8 mouse cellular contexts compared by ENCODE assay signal in the genomic region with DNA sequence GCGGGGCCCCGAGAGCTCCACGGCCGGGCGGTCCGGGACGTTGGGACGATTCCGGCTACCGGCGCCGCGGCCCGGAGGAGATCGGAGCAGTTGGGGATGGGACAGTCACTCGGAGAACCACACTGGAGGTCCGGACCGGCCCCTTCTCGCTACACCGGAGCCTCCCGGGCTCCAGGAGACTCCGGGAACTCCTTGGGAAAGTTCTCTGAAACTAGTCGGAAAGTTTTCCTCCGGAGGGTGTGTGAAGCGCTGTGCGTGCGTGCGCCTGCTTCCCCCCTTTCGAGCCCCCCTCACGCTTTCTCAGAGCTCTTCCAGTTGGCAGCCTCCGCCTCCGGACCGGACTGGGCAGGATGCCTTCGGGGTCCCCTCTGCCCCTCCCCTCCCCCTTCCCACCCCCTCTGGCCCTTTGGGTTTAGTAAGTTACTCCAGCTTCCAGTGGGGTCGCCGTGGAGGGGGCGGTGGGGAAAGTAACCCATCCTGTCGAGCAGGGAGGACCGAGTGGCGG. TPM values are rescaled to one million over a fixed set of nuclear protein-coding genes. Genes with fewer than 3 reads are reported as not detected.
A peak's percentile ranks its signal among the peaks of the same experiment; 100 is the strongest.
DNase-seq lines count a peak whose midpoint lies in the region; ATAC-seq and TF ChIP-seq lines count a peak whose summit lies in the region.

No protein-coding gene starts in this region.

- no peak for TF ChIP-seq POLR2A in cortical plate, adult 2 months (IDR thresholded peaks at IDR 0.05; ENCODE audit: extremely low read depth, insufficient read depth, low read length)

- H3K27me3 ChIP-seq in kidney, embryonic 15.5 days, result peaks cover 5% of the 10 kb centered on the region
- peaks cover 66% of the 10 kb centered on the region for H3K27me3 ChIP-seq in liver, embryonic 11.5 days (replicated peaks; ENCODE audit: control insufficient read depth, insufficient read depth, low read length)
- peaks cover 28% of the 10 kb centered on the region for H3K27me3 ChIP-seq in neural tube, embryonic 15.5 days (replicated peaks)

- peak overlapping the region; percentile 99 for H3K4me3 ChIP-seq in kidney, embryonic 15.5 days (replicated peaks)
- peak overlapping the region; percentile 28 for H3K4me3 ChIP-seq in cortical plate, adult 2 months (ENCODE audit: insufficient read depth, low read length)
- H3K4me3 ChIP-seq in liver, embryonic 11.5 days (ENCODE audit: low read depth, low read length), result peak overlapping the region; percentile 68
- peak overlapping the region; percentile 51 for H3K4me3 ChIP-seq in neural tube, embryonic 15.5 days (replicated peaks)

- TF ChIP-seq CTCF in cortical plate, adult 2 months (IDR thresholded peaks at IDR 0.05; ENCODE audit: extremely low read depth, insufficient read depth, low read length), result no peak

- H3K4me1 ChIP-seq in kidney, embryonic 15.5 days, result peaks cover 75% of the 10 kb centered on the region
- no peaks in the 10 kb centered on the region for H3K4me1 ChIP-seq in cortical plate, adult 2 months (ENCODE audit: control insufficient read depth, insufficient read depth, low read length)
- H3K4me1 ChIP-seq in liver, embryonic 11.5 days (replicated peaks; ENCODE audit: control insufficient read depth, insufficient read depth, low read length), result peaks cover 15% of the 10 kb centered on the region
- peaks cover 30% of the 10 kb centered on the region for H3K4me1 ChIP-seq in neural tube, embryonic 15.5 days

- H3K36me3 ChIP-seq in kidney, embryonic 15.5 days, result 0 out of 2 replicates have a peak, but pooled peaks cover 5% of the 10 kb centered on the region
- no peaks in the 10 kb centered on the region for H3K36me3 ChIP-seq in liver, embryonic 11.5 days (ENCODE audit: control insufficient read depth, insufficient read depth, low read length)
- no peaks in the 10 kb centered on the region for H3K36me3 ChIP-seq in neural tube, embryonic 15.5 days

- H3K9ac ChIP-seq in kidney, embryonic 15.5 days, result peak overlapping the region; percentile 100
- H3K9ac ChIP-seq in liver, embryonic 11.5 days (ENCODE audit: low read depth, low read length), result peak overlapping the region; percentile 55
- H3K9ac ChIP-seq in neural tube, embryonic 15.5 days (replicated peaks), result peak overlapping the region; percentile 67

- H3K27ac ChIP-seq in kidney, embryonic 15.5 days, result peak overlapping the region; percentile 98
- no peak overlapping the region for H3K27ac ChIP-seq in cortical plate, adult 2 months (ENCODE audit: insufficient read depth, low read length)
- peak overlapping the region; percentile 80 for H3K27ac ChIP-seq in liver, embryonic 11.5 days (ENCODE audit: low read depth, low read length)
- peak overlapping the region; percentile 82 for H3K27ac ChIP-seq in neural tube, embryonic 15.5 days (replicated peaks)

- WGBS in kidney, embryonic 15.5 days, result 0% methylated on average over 40 of the region's 40 CpGs
- WGBS in liver, embryonic 11.5 days, result 1% methylated on average over 40 of the region's 40 CpGs
- WGBS in neural tube, embryonic 15.5 days, result under 1% methylated on average over 40 of the region's 40 CpGs

- peak; percentile 27 for ATAC-seq in kidney, embryonic 15.5 days (replicated peaks; ENCODE audit: low FRiP score)
- no peak for ATAC-seq in liver, embryonic 11.5 days (replicated peaks; ENCODE audit: low FRiP score)
- peak; percentile 55 for ATAC-seq in neural tube, embryonic 15.5 days (ENCODE audit: low FRiP score)

- intact Hi-C loops in heart, postnatal 10 days (cut with DNase I), result loop anchor here (2.0 kb wide), 1 partner anchor 26 kb away; a partner anchor contains a TSS

- no peaks in the 10 kb centered on the region for H3K9me3 ChIP-seq in kidney, embryonic 15.5 days (replicated peaks)
- no peaks in the 10 kb centered on the region for H3K9me3 ChIP-seq in liver, embryonic 11.5 days (ENCODE audit: control insufficient read depth, low read length)
- H3K9me3 ChIP-seq in neural tube, embryonic 15.5 days (replicated peaks), result no peaks in the 10 kb centered on the region

- H3K4me2 ChIP-seq in kidney, embryonic 15.5 days, result peak overlapping the region; percentile 79
- H3K4me2 ChIP-seq in liver, embryonic 11.5 days, result peak overlapping the region; percentile 66
- peak overlapping the region; percentile 96 for H3K4me2 ChIP-seq in neural tube, embryonic 15.5 days

- DNase-seq in kidney, adult 18-20 months, result no peak
- peak; percentile 57 for DNase-seq in heart, postnatal 10 days
- DNase-seq in liver, embryonic 11.5 days (ENCODE audit: low spot score), result no peak
- DNase-seq in frontal cortex, adult 2 months (ENCODE audit: extremely low spot score in 1 of 2, low spot score in 1 of 2), result no peak
- DNase-seq in thymus, postnatal 4 days, result no peak

RNA-seq across cellular contexts. Expression of a gene that starts 0.6 kb away (rescaled TPM):
- polyA plus RNA-seq in kidney, embryonic 15.5 days (2015; fragmentation: Nextera tagmentation; extraction: Ambion mirVana), result 46.2 and 48.0 TPM in 2 replicates
- 2.0 and 2.6 TPM in 2 replicates for polyA plus RNA-seq in cortical plate, adult 2 months (2012; rRNA removed)
- 10 to 100 TPM; 12.7 to 19.3 TPM for total RNA-seq in heart, postnatal 10 days (2021)
- 12.4 and 13.5 TPM in 2 replicates for polyA plus RNA-seq in liver, embryonic 11.5 days (2014; fragmentation: Nextera tagmentation; extraction: Ambion mirVana)
- 7.3 and 9.4 TPM in 2 replicates for polyA plus RNA-seq in neural tube, embryonic 15.5 days (2015; fragmentation: Nextera tagmentation; extraction: Ambion mirVana)
- 3.0 and 3.2 TPM in 2 replicates for polyA plus RNA-seq in frontal cortex, adult 2 months (2012; rRNA removed)

RNA-seq across cellular contexts. Expression of a gene that starts 12.6 kb away (rescaled TPM):
- polyA plus RNA-seq in kidney, embryonic 15.5 days (2015; fragmentation: Nextera tagmentation; extraction: Ambion mirVana), result 16.9 and 17.5 TPM in 2 replicates
- 14.4 TPM in 2 replicates for polyA plus RNA-seq in cortical plate, adult 2 months (2012; rRNA removed)
- total RNA-seq in heart, postnatal 10 days (2021), result 10 to 100 TPM; 14.5 to 17.8 TPM
- polyA plus RNA-seq in liver, embryonic 11.5 days (2014; fragmentation: Nextera tagmentation; extraction: Ambion mirVana), result 6.4 and 8.5 TPM in 2 replicates
- 7.4 and 9.6 TPM in 2 replicates for polyA plus RNA-seq in neural tube, embryonic 15.5 days (2015; fragmentation: Nextera tagmentation; extraction: Ambion mirVana)
- polyA plus RNA-seq in frontal cortex, adult 2 months (2012; rRNA removed), result 13.7 and 15.2 TPM in 2 replicates

RNA-seq across cellular contexts. Expression of a gene that starts 25.9 kb away (rescaled TPM):
- polyA plus RNA-seq in kidney, embryonic 15.5 days (2015; fragmentation: Nextera tagmentation; extraction: Ambion mirVana), result 101 and 106 TPM in 2 replicates
- polyA plus RNA-seq in cortical plate, adult 2 months (2012; rRNA removed), result 192 and 197 TPM in 2 replicates
- 10 to 100 TPM; 48.9 to 52.1 TPM for total RNA-seq in heart, postnatal 10 days (2021)
- 99.4 and 100 TPM in 2 replicates for polyA plus RNA-seq in liver, embryonic 11.5 days (2014; fragmentation: Nextera tagmentation; extraction: Ambion mirVana)
- 243 and 278 TPM in 2 replicates for polyA plus RNA-seq in neural tube, embryonic 15.5 days (2015; fragmentation: Nextera tagmentation; extraction: Ambion mirVana)
- polyA plus RNA-seq in frontal cortex, adult 2 months (2012; rRNA removed), result 177 and 209 TPM in 2 replicates

RNA-seq across cellular contexts. Expression of a gene that starts 26.6 kb away (rescaled TPM):
- polyA plus RNA-seq in kidney, embryonic 15.5 days (2015; fragmentation: Nextera tagmentation; extraction: Ambion mirVana), result 2.7 and 3.8 TPM in 2 replicates
- 0.13 and 0.40 TPM in 2 replicates for polyA plus RNA-seq in cortical plate, adult 2 months (2012; rRNA removed)
- total RNA-seq in heart, postnatal 10 days (2021), result under 1 TPM in 1 of 2 experiments, not detected in 1; 0.31 TPM
- polyA plus RNA-seq in liver, embryonic 11.5 days (2014; fragmentation: Nextera tagmentation; extraction: Ambion mirVana), result 0.53 and 0.88 TPM in 2 replicates
- polyA plus RNA-seq in neural tube, embryonic 15.5 days (2015; fragmentation: Nextera tagmentation; extraction: Ambion mirVana), result 2.2 and 2.9 TPM in 2 replicates
- polyA plus RNA-seq in frontal cortex, adult 2 months (2012; rRNA removed), result 0.84 and 1.1 TPM in 2 replicates

RNA-seq across cellular contexts. Expression of a gene that starts 29.2 kb away (rescaled TPM):
- 2.5 and 3.5 TPM in 2 replicates for polyA plus RNA-seq in kidney, embryonic 15.5 days (2015; fragmentation: Nextera tagmentation; extraction: Ambion mirVana)
- 13.6 and 17.7 TPM in 2 replicates for polyA plus RNA-seq in cortical plate, adult 2 months (2012; rRNA removed)
- total RNA-seq in heart, postnatal 10 days (2021), result 100 to 1,000 TPM; 469 to 500 TPM
- 0.65 and 0.89 TPM in 2 replicates for polyA plus RNA-seq in liver, embryonic 11.5 days (2014; fragmentation: Nextera tagmentation; extraction: Ambion mirVana)
- 1.4 and 1.7 TPM in 2 replicates for polyA plus RNA-seq in neural tube, embryonic 15.5 days (2015; fragmentation: Nextera tagmentation; extraction: Ambion mirVana)
- 9.7 and 14.2 TPM in 2 replicates for polyA plus RNA-seq in frontal cortex, adult 2 months (2012; rRNA removed)

Comparison
In these comparisons a context has a peak if more than half of its experiments do, and no peak if none do; other contexts are left out.
1. H3K4me3 ChIP-seq: peak in every context shown above with its lines; median percentile 99 in kidney, embryonic 15.5 days; 68 in liver, embryonic 11.5 days; 51 in neural tube, embryonic 15.5 days; 28 in cortical plate, adult 2 months.
2. DNase-seq: peak in heart, postnatal 10 days (2 of 2); none in kidney, adult 18-20 months (single experiment), liver, embryonic 11.5 days (single experiment), frontal cortex, adult 2 months (0 of 2) and thymus, postnatal 4 days (single experiment).
3. Peak in every context shown above with its lines, with median percentiles within 50 percentile points of each other: H3K4me2 ChIP-seq and H3K9ac ChIP-seq.